Mouse (Mus musculus): ENCODE results near the gene Zranb2. TPM values are rescaled to one million over a fixed set of nuclear protein-coding genes. Genes with fewer than 3 reads are reported as not detected.

The Zranb2 gene
- polyA plus RNA-seq, 3 experiments from 2014 or later, result 69.0 to 79.2 (median 77.5) TPM

DNA sequence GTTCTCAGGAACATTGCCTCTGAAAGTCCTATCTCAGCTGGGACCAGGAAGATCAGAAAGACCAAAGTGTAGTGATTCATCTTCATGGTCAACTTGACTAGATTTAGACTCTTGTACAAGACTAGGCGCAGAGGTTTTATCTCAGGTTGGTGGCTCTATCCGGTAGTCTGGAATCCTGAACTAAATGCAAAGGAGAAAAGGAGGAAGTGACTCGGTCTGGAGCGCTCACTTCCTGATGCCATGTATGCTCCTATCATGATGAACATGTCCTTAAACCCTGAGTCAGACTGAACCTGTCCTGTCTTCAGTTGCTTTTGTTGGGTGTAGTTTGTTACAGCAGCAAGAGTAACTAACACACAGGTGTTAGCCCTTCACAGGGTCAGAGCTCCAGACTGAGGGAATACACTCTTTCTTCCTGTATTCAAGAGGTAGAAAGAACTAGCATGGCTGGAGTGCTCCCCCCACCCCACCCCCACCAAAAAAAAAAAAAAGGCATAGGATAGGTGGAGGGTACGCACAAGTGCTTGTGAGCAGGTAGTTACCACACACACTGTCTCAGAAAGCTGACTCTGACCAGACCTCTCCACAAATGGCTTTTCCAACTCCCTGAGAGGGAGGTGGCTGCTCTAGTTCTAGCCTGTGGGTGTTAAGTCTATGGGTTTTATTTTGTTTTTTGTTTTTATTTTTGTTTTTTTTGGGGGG lies 44.7 kb downstream of the Zranb2 start:
- ATAC-seq, result no peak

DNA sequence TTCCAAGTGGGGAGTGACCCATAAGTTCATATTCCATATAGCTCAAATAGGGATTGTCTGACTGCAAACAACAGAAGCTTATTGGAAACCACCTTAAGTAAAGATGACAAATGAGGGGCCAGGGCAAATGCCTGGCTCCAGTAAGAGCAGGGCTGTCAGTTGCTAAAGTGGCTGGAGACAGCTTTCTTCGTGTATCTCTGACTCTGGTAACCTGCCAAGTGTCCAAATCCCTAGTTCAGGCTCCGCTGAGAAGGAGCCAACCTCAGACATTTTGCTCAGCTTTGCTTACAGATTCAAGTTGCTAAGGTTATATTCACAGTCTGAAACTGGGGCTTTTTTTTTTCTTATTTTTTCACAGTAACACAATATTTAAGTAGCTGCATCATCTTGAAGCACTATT lies 45.4 kb downstream of the Zranb2 start:
- no peak for ATAC-seq

GRCm38 (mm10) chr3:157580299-157580698 lies 46.3 kb downstream of the Zranb2 start:
- no peak for ATAC-seq

DNA sequence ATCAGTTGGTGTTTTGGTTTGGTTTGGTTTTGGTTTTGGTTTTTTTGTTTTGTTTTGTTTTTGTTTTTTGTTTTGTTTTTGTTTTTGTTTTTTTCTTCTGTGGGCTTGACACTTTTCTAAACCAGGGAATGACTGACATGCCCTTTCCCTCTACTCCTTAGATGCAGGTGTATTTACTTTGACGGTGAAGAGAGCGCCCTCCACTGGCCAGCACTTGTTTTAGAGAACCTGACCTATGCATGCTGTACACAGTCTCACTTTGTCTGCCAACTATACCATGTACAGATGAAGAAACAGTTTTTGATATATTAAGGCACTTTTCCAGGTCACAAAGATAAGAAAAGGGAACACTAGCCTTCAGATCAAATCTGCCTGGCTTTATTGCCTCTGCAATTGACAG lies 47.8 kb downstream of the Zranb2 start:
- no peak for ATAC-seq

- ATAC-seq, result no peak
Observed at GRCm38 (mm10) chr3:157582626-157583405, 48.9 kb downstream of the Zranb2 start.

DNA sequence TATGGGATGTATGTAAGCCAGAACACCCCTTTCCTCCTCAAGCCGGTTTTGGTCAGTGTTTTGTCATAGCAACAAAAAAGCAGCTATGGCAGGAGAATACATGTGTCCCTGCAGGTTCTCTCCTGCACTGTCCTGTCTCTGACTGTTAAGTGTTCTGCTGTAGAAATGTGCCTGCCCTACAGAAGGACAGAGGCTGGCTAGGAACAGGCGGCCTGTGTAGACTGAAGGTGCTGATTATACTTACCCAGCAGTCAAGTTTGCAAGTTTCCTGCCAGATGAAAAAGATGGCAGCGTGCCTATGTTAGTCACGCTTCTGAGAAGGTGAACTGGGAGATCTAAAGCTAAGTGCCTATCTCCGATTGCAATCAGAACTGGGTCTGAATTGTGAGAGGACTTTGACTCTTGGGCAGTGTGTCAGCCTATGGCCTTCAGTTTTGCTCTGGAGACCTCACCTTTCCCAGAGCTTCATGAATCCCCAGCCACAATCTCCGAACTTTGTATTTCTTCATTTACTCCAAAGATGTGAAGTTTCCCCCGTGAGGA lies 63.9 kb downstream of the Zranb2 start:
- ATAC-seq, result no peak

Other genes with a start within 250 kb of the Zranb2 start
- not detected for gene Ptger3, start 32.7 kb downstream of the Zranb2 start, polyA plus RNA-seq (2017; shearing (Covaris generic))